Mouse (Mus musculus) heart, embryonic 13.5 days (tissue): ENCODE data around the gene 1700001C19Rik. TPM values are rescaled to one million over a fixed set of nuclear protein-coding genes. Genes with fewer than 3 reads are reported as not detected.
A peak's percentile ranks its signal among the peaks of the same experiment; 100 is the strongest.

ENCODE experiments used
- ATAC-seq: fragments of 200-750 bp; cut with Nextera tagmentation; 2 replicates; pipeline ENCODE4 v1.8.0; 2017; ENCODE audit warnings: moderate TSS enrichment; ENCODE audit not compliant: insufficient number of reproducible peaks, low FRiP score, low TSS enrichment; ENCODE audit errors: extremely low read depth
- H3K27ac ChIP-seq: fragments of 300-500 bp; sonication (generic); replicated peaks from 2 replicates; pipeline ENCODE4 v1.5.1; 2015; ENCODE audit warnings: moderate library complexity, mild to moderate bottlenecking, inconsistent platforms
- H3K27me3 ChIP-seq: fragments of 300-500 bp; sonication (generic); replicated peaks from 2 replicates; pipeline ENCODE4 v1.6.1; 2015; ENCODE audit warnings: mild to moderate bottlenecking, inconsistent platforms
- H3K36me3 ChIP-seq: fragments of 300-500 bp; sonication (generic); 2 replicates; pipeline ENCODE4 v1.6.1; 2015; ENCODE audit warnings: mild to moderate bottlenecking, inconsistent platforms
- H3K4me1 ChIP-seq: fragments of 300-500 bp; sonication (generic); 2 replicates; pipeline ENCODE4 v1.6.1; 2015; ENCODE audit warnings: inconsistent platforms
- H3K4me2 ChIP-seq: fragments of 300-500 bp; sonication (generic); 2 replicates; pipeline ENCODE4 v1.6.1; 2015; ENCODE audit warnings: inconsistent platforms, mild to moderate bottlenecking, moderate library complexity
- H3K4me3 ChIP-seq: fragments of 300-500 bp; sonication (generic); 2 replicates; pipeline ENCODE4 v1.5.1; 2015; ENCODE audit warnings: moderate library complexity, mild to moderate bottlenecking, inconsistent platforms
- H3K9ac ChIP-seq: fragments of 300-500 bp; sonication (generic); 2 replicates; pipeline ENCODE4 v1.6.1; 2015; ENCODE audit warnings: inconsistent platforms, mild to moderate bottlenecking, moderate library complexity
- H3K9me3 ChIP-seq: fragments of 300-500 bp; sonication (generic); 2 replicates; pipeline ENCODE4 v1.6.1; 2016; ENCODE audit warnings: inconsistent platforms
- WGBS: fragments of 180-500 bp; shearing (Covaris S2); methylation state at CpG from one replicate; pipeline ENCODE4 v1.1.7; 2015; ENCODE audit warnings: mixed read lengths; 5-methylcytosine and 5-hydroxymethylcytosine counted together
- polyA plus RNA-seq: library from polyadenylated mRNA; unstranded; fragments of >200 nt; fragmentation: Nextera tagmentation; extraction: Ambion mirVana; gene quantifications from 2 replicates; pipeline ENCODE4 v1.2.1, GENCODE M21; 2015

The 1700001C19Rik gene
- polyA plus RNA-seq, 1 experiment from 2014 or later: 0.66 TPM

- WGBS: 10% methylated on average over 4 of the region's 4 CpGs
- Histone ChIP-seq H3K36me3 (peaks cover 44% of the 10 kb centered on the region), H3K27ac (no peak overlapping the region), H3K9ac (no peak overlapping the region; the same call in 1 of the 2 replicates), H3K9me3 (no peaks in the 10 kb centered on the region), H3K4me1 (peaks cover 13% of the 10 kb centered on the region), H3K27me3 (peaks cover 14% of the 10 kb centered on the region), H3K4me3 (no peak overlapping the region), H3K4me2 (no peak overlapping the region)
- ATAC-seq: no peak
Observed at GRCm38 (mm10) chr17:47371451-47371850, 65.7 kb downstream of the 1700001C19Rik start.

GRCm38 (mm10) chr17:47369087-47369443 is 68.1 kb downstream of the 1700001C19Rik start:
- H3K27ac ChIP-seq: 0 out of 2 replicates have a peak overlapping the region, but pooled peaks have one; percentile 21
- peaks cover 20% of the 10 kb centered on the region for H3K36me3 ChIP-seq
- peak overlapping the region; percentile 87 for H3K9ac ChIP-seq
- ATAC-seq: no peak
- H3K4me3 ChIP-seq: peak overlapping the region; percentile 85
- H3K27me3 ChIP-seq: peaks cover 24% of the 10 kb centered on the region
- peak overlapping the region; percentile 81 for H3K4me2 ChIP-seq
- no peaks in the 10 kb centered on the region for H3K9me3 ChIP-seq
- WGBS: 1% methylated on average over 20 of the region's 20 CpGs
- H3K4me1 ChIP-seq: peaks cover 13% of the 10 kb centered on the region

- Histone ChIP-seq H3K9ac (peak within 1 kb of the TSS; percentile 87), H3K4me1 (peaks cover 13% of the 10 kb centered on the region), H3K9me3 (no peaks in the 10 kb centered on the region), H3K4me3 (peak within 1 kb of the TSS; percentile 85), H3K4me2 (peak within 1 kb of the TSS; percentile 81), H3K36me3 (peaks cover 15% of the 10 kb centered on the region), H3K27me3 (peaks cover 24% of the 10 kb centered on the region), H3K27ac (0 out of 2 replicates have a peak within 1 kb of the TSS, but pooled peaks have one; percentile 21)
- ATAC-seq: no peak
- WGBS: 4% methylated on average over 35 of the region's 35 CpGs
Observed at GRCm38 (mm10) chr17:47368401-47369086, 68.6 kb downstream of the 1700001C19Rik start, which contains the start of gene Mrps10. Gene Mrps10 (plus strand): TSS chr17:47368887.

Other genes with a start within 250 kb of the 1700001C19Rik start
- gene Mrps10, start 68.5 kb downstream of the 1700001C19Rik start, polyA plus RNA-seq: 60.6 and 67.7 TPM in 2 replicates
- gene Guca1b, start 52.0 kb downstream of the 1700001C19Rik start, polyA plus RNA-seq: 1.2 and 1.4 TPM in 2 replicates
- 2.1 and 2.8 TPM in 2 replicates for gene Guca1a, start 36.8 kb downstream of the 1700001C19Rik start, polyA plus RNA-seq
- gene AI661453, start 761 bp downstream of the 1700001C19Rik start, polyA plus RNA-seq: 0.82 and 1.2 TPM in 2 replicates
- gene Taf8, start 64.9 kb upstream of the 1700001C19Rik start, polyA plus RNA-seq: 18.4 and 19.4 TPM in 2 replicates
- gene Ccnd3, start 67.7 kb upstream of the 1700001C19Rik start, polyA plus RNA-seq: 451 and 478 TPM in 2 replicates
- gene Bysl, start 174.1 kb upstream of the 1700001C19Rik start, polyA plus RNA-seq: 24.1 and 24.8 TPM in 2 replicates
- gene Med20, start 174.2 kb upstream of the 1700001C19Rik start, polyA plus RNA-seq: 25.1 and 27.5 TPM in 2 replicates
- gene Gm20517, start 174.2 kb upstream of the 1700001C19Rik start, polyA plus RNA-seq: 1.2 and 2.1 TPM in 2 replicates
- gene Usp49, start 193.3 kb upstream of the 1700001C19Rik start, polyA plus RNA-seq: 2.6 and 3.3 TPM in 2 replicates